Mouse (Mus musculus) G1E (cell line): ENCODE measurements around the gene Rnf180. TPM values are rescaled to one million over a fixed set of nuclear protein-coding genes. Genes with fewer than 3 reads are reported as not detected.

Experiments
- ATAC-seq: 2 replicates; pipeline ENCODE4 v1.8.0; 2016; ENCODE audit warnings: mild to moderate bottlenecking; ENCODE audit not compliant: insufficient number of reproducible peaks, poor library complexity, low FRiP score, severe bottlenecking; ENCODE audit errors: extremely low read depth
- DNase-seq: peaks from one replicate; pipeline ENCODE4 v3.0.0; 2012; ENCODE audit warnings: low spot score
- H3K27me3 ChIP-seq: 2 replicates; pipeline ENCODE4 v1.6.1; 2012; ENCODE audit warnings: mild to moderate bottlenecking, low read length, inconsistent platforms; ENCODE audit not compliant: insufficient read depth
- H3K36me3 ChIP-seq: replicated peaks from 2 replicates; pipeline ENCODE3; 2012; ENCODE audit warnings: mild to moderate bottlenecking, inconsistent platforms
- H3K4me1 ChIP-seq: 2 replicates; pipeline ENCODE4 v1.6.1; 2012; ENCODE audit warnings: low read depth, low read length, inconsistent platforms, mixed read lengths; ENCODE audit not compliant: insufficient read depth
- H3K4me3 ChIP-seq: 2 replicates; pipeline ENCODE4 v1.5.1; 2012; ENCODE audit warnings: low read depth, mild to moderate bottlenecking, inconsistent platforms, low read length, moderate library complexity, mixed read lengths
- H3K9me3 ChIP-seq: replicated peaks from 2 replicates; pipeline ENCODE4 v1.6.1; 2012; ENCODE audit warnings: inconsistent platforms
- CTCF ChIP-seq: IDR thresholded peaks from 2 replicates; pipeline ENCODE4 v1.5.1; 2012; ENCODE audit warnings: low read depth, low read length, inconsistent platforms, mixed read lengths
- GATA1 ChIP-seq: IDR thresholded peaks from 2 replicates; pipeline ENCODE4 v1.6.1; 2012; ENCODE audit warnings: borderline replicate concordance, low read length, inconsistent platforms, mixed read lengths
- GATA2 ChIP-seq: IDR thresholded peaks from 2 replicates; pipeline ENCODE4 v1.6.1; 2012; ENCODE audit warnings: low read depth, low read length, inconsistent platforms, borderline replicate concordance
- POLR2AphosphoS5 ChIP-seq: IDR thresholded peaks from 2 replicates; pipeline ENCODE4 v1.6.1; 2012; ENCODE audit warnings: low read depth, low read length, inconsistent platforms; ENCODE audit not compliant: insufficient replicate concordance
- TAL1 ChIP-seq: conservative IDR thresholded peaks from 2 replicates; pipeline ENCODE4 v1.6.1; 2012; ENCODE audit warnings: low read depth, low read length, inconsistent platforms, mixed read lengths
- polyA plus RNA-seq: library from polyadenylated mRNA; stranded (reverse); fragments of >175 nt; gene quantifications from 2 replicates; pipeline ENCODE4 v1.2.3, GENCODE M21; 2012
- total RNA-seq, 2 experiments: library from RNA; stranded (forward) in 1 of 2; stranded (reverse) in 1 of 2; fragments of 200-1000 nt in 1 of 2; fragments of >200 nt in 1 of 2; fragmentation: Nextera tagmentation in 1 of 2; gene quantifications; 2 replicates each; pipeline ENCODE4 v1.2.3; 2014 to 2017

Gene Rnf180
- total and polyA plus RNA-seq, 3 experiments = 0.11 TPM; not detected in 2

- DNase-seq (no peak), ATAC-seq (no peak)
- no peaks in the 10 kb centered on the region for H3K4me1 ChIP-seq
- H3K27me3 ChIP-seq = peaks cover 14% of the 10 kb centered on the region
- no peaks in the 10 kb centered on the region for H3K36me3 ChIP-seq
- no peak for TF ChIP-seq TAL1
- no peak for TF ChIP-seq POLR2AphosphoS5
- TF ChIP-seq GATA2 = no peak
- TF ChIP-seq CTCF = no peak
- TF ChIP-seq GATA1 = no peak
- no peak overlapping the region for H3K4me3 ChIP-seq
- no peaks in the 10 kb centered on the region for H3K9me3 ChIP-seq
Observed at GRCm38 (mm10) chr13:105256757-105257433, 37.7 kb downstream of the Rnf180 start.

GRCm38 (mm10) chr13:105250767-105251166 lies 43.8 kb downstream of the Rnf180 start:
- ATAC-seq (no peak), DNase-seq (no peak)
- TF ChIP-seq POLR2AphosphoS5 (no peak), GATA1 (no peak), CTCF (no peak), TAL1 (no peak), GATA2 (no peak)
- H3K4me1 ChIP-seq = no peaks in the 10 kb centered on the region
- no peaks in the 10 kb centered on the region for H3K36me3 ChIP-seq
- peaks cover 6% of the 10 kb centered on the region; the same call in 1 of the 2 replicates for H3K27me3 ChIP-seq
- H3K4me3 ChIP-seq = no peak overlapping the region
- no peaks in the 10 kb centered on the region for H3K9me3 ChIP-seq

- no peaks in the 10 kb centered on the region for H3K36me3 ChIP-seq
- no peak overlapping the region for H3K4me3 ChIP-seq
- peaks cover 4% of the 10 kb centered on the region; the same call in 1 of the 2 replicates for H3K27me3 ChIP-seq
- no peaks in the 10 kb centered on the region for H3K9me3 ChIP-seq
- no peak for DNase-seq
- ATAC-seq = no peak
- H3K4me1 ChIP-seq = no peaks in the 10 kb centered on the region
- TF ChIP-seq POLR2AphosphoS5 (no peak), TAL1 (no peak), GATA1 (no peak), CTCF (no peak), GATA2 (no peak)
Observed at GRCm38 (mm10) chr13:105250264-105250663, 44.4 kb downstream of the Rnf180 start.

GRCm38 (mm10) chr13:105249599-105249998 lies 45.0 kb downstream of the Rnf180 start:
- TF ChIP-seq GATA1 = no peak
- TF ChIP-seq POLR2AphosphoS5 = no peak
- no peak for TF ChIP-seq TAL1
- TF ChIP-seq CTCF = no peak
- no peak for TF ChIP-seq GATA2
- Histone ChIP-seq H3K4me3 (no peak overlapping the region), H3K4me1 (no peaks in the 10 kb centered on the region), H3K36me3 (no peaks in the 10 kb centered on the region), H3K9me3 (no peaks in the 10 kb centered on the region), H3K27me3 (peaks cover 4% of the 10 kb centered on the region; the same call in 1 of the 2 replicates)
- ATAC-seq (no peak), DNase-seq (no peak)

- Histone ChIP-seq H3K36me3 (no peaks in the 10 kb centered on the region), H3K4me1 (no peaks in the 10 kb centered on the region), H3K27me3 (peaks cover 6% of the 10 kb centered on the region), H3K4me3 (no peak overlapping the region), H3K9me3 (no peaks in the 10 kb centered on the region)
- no peak for DNase-seq
- no peak for ATAC-seq
- TF ChIP-seq CTCF (no peak), TAL1 (no peak), GATA1 (no peak), POLR2AphosphoS5 (no peak), GATA2 (no peak)
Observed at GRCm38 (mm10) chr13:105247691-105248090, 46.9 kb downstream of the Rnf180 start.

GRCm38 (mm10) chr13:105240810-105241209 lies 53.8 kb downstream of the Rnf180 start:
- Histone ChIP-seq H3K9me3 (0 out of 2 replicates have a peak, but pooled peaks cover under 1% of the 10 kb centered on the region), H3K4me3 (no peak overlapping the region), H3K27me3 (peaks cover 3% of the 10 kb centered on the region; the same call in 1 of the 2 replicates), H3K36me3 (no peaks in the 10 kb centered on the region), H3K4me1 (no peaks in the 10 kb centered on the region)
- TF ChIP-seq CTCF (no peak), GATA1 (no peak), POLR2AphosphoS5 (no peak), TAL1 (no peak), GATA2 (no peak)
- ATAC-seq (no peak), DNase-seq (no peak)

- no peaks in the 10 kb centered on the region for H3K4me1 ChIP-seq
- H3K4me3 ChIP-seq = no peak overlapping the region
- TF ChIP-seq GATA1 (no peak), GATA2 (no peak), CTCF (no peak), TAL1 (no peak), POLR2AphosphoS5 (no peak)
- H3K9me3 ChIP-seq = no peaks in the 10 kb centered on the region
- ATAC-seq (no peak), DNase-seq (no peak)
- no peaks in the 10 kb centered on the region for H3K36me3 ChIP-seq
- H3K27me3 ChIP-seq = peaks cover 8% of the 10 kb centered on the region
Observed at GRCm38 (mm10) chr13:105227126-105227525, 67.5 kb downstream of the Rnf180 start.
